Mouse (Mus musculus) heart, postnatal 25 days (tissue): ENCODE data around the gene Nat9. TPM values are rescaled to one million over a fixed set of nuclear protein-coding genes. Genes with fewer than 3 reads are reported as not detected.
A peak's percentile ranks its signal among the peaks of the same experiment; 100 is the strongest.

Source experiments
- DNase-seq: peaks from one replicate; pipeline ENCODE4 v3.0.0; 2022; ENCODE audit warnings: low spot score
- intact Hi-C: fragments of 180-260 bp; cut with DNase I; formaldehyde crosslinking; loops from one replicate; pipeline ENCODE4 v1.15.1; 2025
- total RNA-seq, 2 experiments: library from RNA; stranded (reverse); gene quantifications; 2 replicates each; pipeline ENCODE4 v1.2.3; 2021

The Nat9 gene
- total RNA-seq: 10 to 100 TPM; 19.3 to 23.0 TPM

GRCm38 (mm10) chr11:115187693-115188092 lies at the start of gene Nat9:
TSS of gene Nat9 (minus strand) at chr11:115187859.
- intact Hi-C loops: no loop called here
- DNase-seq: no peak

DNA sequence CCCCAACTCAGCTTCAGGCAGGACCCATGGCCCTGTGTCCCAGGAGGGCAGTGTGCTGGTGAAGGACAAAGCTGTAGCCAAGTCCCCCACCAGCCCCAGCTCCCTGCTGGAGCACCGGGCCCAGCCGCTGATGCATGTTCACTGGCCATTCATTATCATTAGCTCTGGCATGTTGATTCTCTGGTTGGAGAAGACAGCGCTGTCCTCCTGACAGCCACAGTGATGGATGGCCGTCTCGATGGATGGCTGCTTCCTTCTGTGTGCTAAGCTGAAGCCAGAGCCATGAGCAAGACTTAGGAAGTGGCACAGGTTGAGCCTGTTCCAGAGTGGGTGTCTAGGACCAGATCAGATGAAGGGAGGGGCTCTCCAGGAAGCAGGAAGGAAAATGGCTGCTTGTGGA lies 48.9 kb upstream of the Nat9 start:
- intact Hi-C loops: no loop called here
- DNase-seq: no peak

DNA sequence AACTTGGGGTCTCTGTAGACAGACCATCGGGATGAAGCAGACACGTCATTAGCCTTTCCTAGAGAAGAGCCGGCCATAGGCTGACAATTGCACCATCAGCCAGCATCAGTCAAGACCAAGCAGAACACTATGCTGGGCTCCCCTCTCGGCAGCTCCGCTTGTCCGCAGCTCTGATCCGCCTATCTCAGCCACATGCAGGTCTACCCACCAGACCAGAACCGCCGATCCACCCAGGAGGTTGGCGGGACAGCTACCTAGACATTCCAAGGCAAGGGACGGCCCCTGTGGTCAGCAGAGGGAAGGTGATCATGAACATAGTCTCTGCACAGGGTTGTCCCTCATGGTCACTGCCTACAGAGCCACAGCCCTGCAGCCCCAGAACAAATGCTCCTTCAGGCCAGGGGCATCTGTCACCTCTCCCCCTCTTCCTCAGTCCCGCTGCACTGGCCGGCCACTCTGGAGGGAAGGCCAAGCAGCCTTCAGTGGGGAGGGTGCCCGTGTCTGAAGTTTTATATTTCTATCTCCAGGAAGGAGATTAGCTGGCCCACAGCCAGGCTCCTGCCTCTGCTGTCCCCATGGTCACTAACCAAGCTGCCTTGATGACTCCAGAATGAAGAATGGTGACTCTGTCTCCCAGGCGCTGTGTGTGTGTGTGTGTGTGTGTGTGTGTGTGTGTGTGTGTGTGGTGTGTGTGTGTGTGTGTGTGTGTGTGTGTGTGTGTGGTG lies 46.8 kb upstream of the Nat9 start:
- intact Hi-C loops: no loop called here
- DNase-seq: no peak

DNA sequence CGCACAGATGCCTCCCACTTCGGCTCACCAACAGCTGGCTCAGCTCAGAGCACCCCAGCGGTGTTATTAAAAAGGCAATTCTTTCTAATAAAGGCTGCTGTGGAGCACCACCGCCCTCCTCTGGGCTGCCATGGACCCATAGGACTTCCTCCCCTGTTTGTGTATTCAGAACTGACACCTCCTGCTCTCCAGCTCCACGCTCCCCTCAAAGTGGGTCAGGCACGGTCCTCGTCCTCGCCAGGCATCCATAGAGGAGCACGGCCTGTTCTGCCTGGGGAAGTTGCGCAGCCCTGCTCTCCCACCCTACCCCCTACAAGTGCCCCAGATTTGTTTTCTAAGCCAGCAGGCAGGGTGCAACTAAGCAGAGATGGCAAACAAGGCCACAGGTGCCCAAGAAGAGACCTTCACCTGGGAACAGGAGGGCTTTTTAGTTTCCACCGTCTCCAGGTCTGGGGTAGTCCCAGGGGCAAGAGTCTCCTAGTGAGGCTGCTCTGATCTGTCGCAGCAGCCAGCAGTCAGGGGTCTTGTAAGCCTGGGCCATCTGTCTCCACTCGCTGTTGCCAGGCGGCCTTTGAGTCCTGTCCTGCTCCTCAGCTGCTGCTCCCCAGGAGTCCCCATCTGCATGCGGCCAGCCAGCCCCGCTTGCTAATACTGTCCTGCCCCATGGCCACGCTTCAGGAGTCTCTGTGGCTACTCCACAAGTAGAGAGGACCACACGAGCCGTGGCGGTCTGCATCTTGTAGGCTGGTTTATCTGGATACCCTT lies 46.0 kb upstream of the Nat9 start:
- DNase-seq: no peak
- intact Hi-C loops: loop anchor here (2.0 kb wide), 1 partner anchor 31 kb away; no protein-coding TSS in a partner anchor

DNA sequence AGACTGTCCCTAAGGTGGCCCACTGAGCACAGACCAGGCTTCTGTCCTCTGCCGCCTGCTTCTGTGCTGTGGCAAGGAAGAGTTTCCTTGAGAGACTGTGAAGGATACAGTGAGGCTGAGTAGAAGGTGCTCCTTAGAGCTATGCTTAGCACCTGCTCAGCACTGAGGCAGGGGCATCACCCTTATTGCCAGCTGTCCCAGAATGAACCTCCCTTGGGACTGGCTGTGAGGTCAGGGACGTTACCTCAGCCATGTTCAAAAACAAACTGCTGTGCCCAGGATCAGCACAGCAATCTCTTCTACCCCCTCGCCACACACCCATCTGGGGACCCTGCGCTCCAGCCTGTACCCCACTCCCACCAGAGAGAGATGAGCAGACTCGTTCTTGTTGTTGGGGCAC lies 45.2 kb upstream of the Nat9 start:
- DNase-seq: no peak
- intact Hi-C loops: loop anchor here (2.0 kb wide), 1 partner anchor 30 kb away; no protein-coding TSS in a partner anchor

DNA sequence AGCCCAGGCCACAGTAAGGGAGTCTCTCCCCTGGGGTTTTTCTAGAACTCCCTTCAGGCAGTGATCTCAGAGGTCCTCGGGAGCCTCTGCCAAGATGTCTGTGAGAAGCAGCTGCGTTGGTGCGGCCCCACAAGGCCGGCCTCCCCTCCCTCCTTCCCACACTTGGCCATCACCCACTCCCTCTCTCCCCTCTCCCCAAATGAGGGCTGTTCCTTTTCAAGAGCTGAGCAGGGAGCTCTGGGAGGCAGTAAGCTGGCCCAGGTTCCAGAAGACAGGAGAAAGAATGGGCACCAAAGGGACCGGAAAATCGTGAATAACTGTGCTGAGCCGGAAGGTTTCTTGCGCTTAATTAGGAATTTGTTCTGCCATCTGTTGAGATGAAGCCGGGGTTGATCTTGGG lies 44.3 kb upstream of the Nat9 start:
- DNase-seq: no peak
- intact Hi-C loops: loop anchor here (2.0 kb wide), 1 partner anchor 29 kb away; no protein-coding TSS in a partner anchor

DNA sequence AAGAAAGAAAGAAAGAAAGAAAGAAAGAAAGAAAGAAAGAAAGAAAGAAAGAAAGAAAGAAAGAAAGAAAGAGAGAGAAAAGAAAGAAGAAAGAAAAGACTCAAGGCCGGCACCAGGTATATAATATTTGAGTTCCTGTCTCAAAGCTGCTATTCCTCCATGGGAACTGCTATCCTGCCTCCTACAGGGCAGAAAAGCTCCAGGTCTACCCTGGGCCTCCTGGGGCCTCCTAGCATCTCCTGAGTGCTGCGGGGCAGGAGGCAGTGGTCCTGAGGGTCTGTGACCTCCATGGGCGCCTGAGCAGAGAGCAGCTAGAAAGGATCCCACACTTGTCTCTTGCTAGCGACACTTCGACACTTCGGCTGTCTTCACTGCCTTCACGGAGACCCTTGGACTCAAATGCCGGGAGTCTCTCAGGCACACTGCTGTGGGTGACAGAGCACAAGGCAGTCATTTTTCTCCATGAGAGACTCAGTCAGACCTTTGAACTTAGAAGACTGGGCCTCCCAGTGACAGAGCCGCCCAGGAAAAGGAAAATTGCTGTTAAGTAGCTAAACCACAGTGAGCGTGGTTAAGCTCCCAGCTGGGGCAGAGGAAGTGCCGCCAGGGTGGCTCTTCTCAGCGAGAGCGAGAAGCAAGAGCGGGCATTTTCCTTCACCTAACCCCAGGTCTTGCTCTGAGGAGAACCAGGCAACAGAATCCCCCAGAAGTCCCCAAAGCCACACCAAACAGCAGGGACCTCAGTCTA lies 43.7 kb upstream of the Nat9 start:
- intact Hi-C loops: no loop called here
- no peak for DNase-seq

- peak; percentile 22 for DNase-seq
- intact Hi-C loops: no loop called here
These were observed 41.6 kb upstream of the Nat9 start for GRCm38 (mm10) chr11:115229021-115229930.

GRCm38 (mm10) chr11:115228430-115228829 lies 40.8 kb upstream of the Nat9 start:
- no peak for DNase-seq
- intact Hi-C loops: no loop called here

DNA sequence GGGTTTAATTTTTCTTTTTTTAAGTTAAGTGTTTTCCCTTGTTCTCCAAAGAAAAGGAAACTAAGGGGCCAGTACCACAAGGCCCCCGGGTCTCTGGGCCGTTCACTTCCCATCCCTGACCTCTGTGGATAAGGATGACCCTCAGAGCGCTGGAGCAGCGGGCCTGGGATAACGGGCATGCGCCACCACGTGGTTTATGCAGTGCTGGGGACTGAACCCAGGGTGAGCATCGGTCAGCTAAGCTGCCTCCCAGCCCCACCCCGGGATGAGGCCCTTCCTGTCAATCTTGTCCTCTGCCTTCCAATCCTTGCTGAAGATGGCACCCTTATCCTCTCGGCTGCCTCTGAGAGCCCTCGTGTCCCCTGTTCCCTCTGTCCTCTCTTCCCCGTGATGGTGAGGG lies 40.0 kb upstream of the Nat9 start:
- no peak for DNase-seq
- intact Hi-C loops: no loop called here

DNA sequence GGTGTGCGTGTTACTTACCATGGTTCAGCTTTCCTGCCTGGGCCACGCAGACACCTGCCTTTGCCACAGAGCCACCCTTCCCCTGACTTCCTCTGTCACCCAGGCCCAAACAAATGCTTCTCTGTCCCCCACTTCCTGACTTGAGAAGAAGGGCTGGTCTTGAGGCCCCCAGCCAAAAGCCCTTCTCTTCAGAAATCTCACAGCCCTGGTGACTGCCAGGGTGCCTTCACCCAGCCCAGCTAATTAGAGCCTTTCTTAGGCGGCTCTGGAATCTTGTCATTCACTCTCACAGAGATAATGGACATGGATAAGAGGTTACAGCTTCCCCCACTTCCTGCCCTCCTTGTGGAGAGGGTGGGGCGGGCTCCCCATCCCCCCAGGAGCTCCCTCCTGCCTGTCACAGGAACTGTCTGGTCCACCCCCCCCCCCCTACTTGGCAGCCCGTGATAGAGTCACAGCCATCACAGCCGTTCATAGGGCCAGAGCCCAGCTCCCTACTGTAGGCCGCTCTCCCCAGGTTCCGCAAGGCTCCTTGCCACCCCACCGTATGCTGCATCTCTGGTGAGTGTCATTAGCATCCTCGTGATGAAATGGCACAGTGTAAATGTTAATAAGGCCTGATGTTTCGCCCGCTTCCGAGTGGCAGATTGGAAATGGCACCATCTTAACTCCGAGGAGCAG lies 39.3 kb upstream of the Nat9 start:
- intact Hi-C loops: no loop called here
- no peak for DNase-seq

DNA sequence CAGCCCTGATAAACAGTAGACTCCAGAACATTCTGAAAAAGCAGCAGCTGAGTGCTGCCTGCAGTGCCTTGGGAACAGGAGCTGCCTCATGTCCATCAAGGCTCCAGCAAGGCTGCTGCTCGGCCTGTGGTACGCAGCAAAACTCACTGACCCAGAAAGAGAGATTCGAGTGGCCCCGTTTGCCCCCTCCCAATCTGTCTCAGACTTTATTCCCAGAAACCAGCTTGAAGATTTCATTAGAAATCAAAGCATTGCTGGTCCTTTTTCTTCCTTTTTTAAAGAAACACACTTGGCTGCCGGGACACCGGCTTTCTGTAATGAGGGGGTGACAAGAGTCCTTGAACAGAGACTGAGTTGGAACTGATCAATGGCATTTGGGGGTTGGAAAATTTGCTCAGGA lies 37.6 kb upstream of the Nat9 start:
- DNase-seq: no peak
- intact Hi-C loops: no loop called here

- intact Hi-C loops: no loop called here
- DNase-seq: no peak
These were observed 37.2 kb upstream of the Nat9 start for GRCm38 (mm10) chr11:115224889-115225288.

DNA sequence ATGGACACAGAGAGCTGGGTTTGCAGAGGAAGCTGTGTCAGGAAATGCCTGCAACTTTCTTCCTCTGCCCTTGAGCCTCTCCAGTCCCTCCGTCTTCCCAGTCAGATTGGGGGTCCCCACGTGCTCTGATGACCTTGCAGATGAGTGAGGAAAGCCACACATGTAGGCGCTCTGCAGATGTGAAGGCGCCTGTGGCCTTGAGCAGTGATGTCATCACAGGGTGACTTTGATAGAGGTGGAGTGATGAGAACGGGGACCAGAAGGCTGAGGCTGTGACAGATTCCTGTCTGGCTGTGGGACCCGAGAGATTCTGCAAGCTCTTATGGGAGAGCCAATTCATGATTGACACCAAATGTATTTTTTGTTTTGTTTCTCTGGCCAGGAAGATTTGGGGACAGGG lies 36.2 kb upstream of the Nat9 start:
- intact Hi-C loops: no loop called here
- DNase-seq: no peak

DNA sequence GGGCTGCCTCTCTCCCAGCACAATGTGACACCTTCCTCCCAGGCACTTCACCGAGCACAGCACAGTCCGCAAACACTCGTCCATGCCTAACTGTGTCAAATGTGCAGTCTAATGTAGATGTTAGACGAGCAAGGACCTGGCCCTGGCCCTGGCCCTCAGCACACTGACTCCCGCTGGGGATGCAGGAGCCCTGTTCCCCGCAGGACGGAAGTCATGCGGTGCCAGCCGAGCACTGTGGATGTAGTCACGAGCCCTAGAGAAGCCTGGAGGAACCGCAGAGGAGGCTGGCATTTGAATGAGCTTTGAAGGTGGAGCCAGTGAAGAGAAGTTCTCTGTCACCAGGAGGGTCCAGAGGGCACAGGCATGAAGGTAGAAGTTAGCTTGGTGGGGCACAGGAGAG lies 35.8 kb upstream of the Nat9 start:
- intact Hi-C loops: no loop called here

DNA sequence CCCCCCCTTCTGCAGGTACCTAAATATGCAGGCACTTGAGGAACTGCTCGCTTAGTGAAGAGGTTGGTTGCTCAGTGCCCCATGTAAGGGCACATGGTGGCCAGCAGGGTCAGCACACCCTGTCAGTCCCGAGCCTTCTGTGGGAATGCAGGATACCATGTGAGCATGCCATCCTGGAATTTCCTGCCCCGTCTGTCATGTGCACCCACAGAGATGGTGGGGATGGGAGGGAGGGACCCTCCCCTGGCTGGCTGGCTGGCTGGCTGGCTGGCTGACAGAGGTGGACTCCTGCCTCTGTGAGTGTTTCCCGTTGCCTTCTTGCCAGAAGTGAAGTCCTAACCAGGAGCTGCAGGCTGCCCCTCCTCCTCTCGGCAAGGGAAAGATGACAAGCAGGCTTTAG lies 34.9 kb upstream of the Nat9 start:
- intact Hi-C loops: no loop called here
- no peak for DNase-seq

More for the DNA sequence above, 35.8 kb upstream of the Nat9 start:
- no peak for DNase-seq

DNA sequence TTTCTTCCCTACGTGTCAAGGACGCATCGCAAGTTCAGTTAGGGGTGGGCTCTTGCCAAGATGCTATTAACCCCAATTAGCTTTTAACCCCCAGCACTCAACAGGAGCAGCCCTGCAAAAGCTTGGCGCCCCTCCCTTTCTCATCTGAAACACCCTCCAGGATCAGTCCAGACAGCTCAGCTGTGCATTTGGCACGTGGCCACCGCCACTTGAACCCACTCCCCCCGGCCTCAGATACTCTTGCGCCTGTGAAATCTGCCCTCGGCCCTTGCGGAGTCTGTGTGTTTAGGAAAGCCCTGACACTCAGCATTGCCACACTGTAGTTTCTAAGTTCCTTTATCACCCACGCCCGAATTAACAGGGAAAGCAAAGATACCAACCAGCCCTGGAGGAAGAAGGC lies 34.4 kb upstream of the Nat9 start:
- DNase-seq: no peak
- intact Hi-C loops: no loop called here

- no peak for DNase-seq
These were observed 32.0 kb upstream of the Nat9 start for GRCm38 (mm10) chr11:115219685-115220084.

GRCm38 (mm10) chr11:115219263-115219662 lies 31.6 kb upstream of the Nat9 start:
- peak; percentile 24 for DNase-seq
- intact Hi-C loops: no loop called here

More at GRCm38 (mm10) chr11:115219685-115220084, 32.0 kb upstream of the Nat9 start:
- intact Hi-C loops: no loop called here
